Mouse (Mus musculus): ENCODE data around the gene Tbc1d8. TPM values are rescaled to one million over a fixed set of nuclear protein-coding genes. Genes with fewer than 3 reads are reported as not detected.

Tbc1d8 gene
- polyA plus RNA-seq, 2 experiments: 11.5 to 14.3 TPM

GRCm38 (mm10) chr1:39410085-39410821, 68.3 kb downstream of the Tbc1d8 start:
- no peaks in the 10 kb centered on the region for H3K4me1 ChIP-seq (ENCODE audit: control insufficient read depth, insufficient read depth, low read length)
- no peak overlapping the region for H3K27ac ChIP-seq (replicated peaks; ENCODE audit: low read depth, low read length)
- ATAC-seq (ENCODE audit: low FRiP score, low read depth) (no peak), DNase-seq (ENCODE audit: low spot score) (peak; percentile 12)
- no peaks in the 10 kb centered on the region for H3K36me3 ChIP-seq (ENCODE audit: control insufficient read depth, insufficient read depth, low read length)
- no peak overlapping the region for H3K4me3 ChIP-seq (replicated peaks; ENCODE audit: low read length)
- no peak for TF ChIP-seq POLR2A (IDR thresholded peaks at IDR 0.05; ENCODE audit: borderline replicate concordance, extremely low read depth, insufficient read depth, insufficient read length)
- H3K4me2 ChIP-seq (replicated peaks; ENCODE audit: low read depth, low read length, severe bottlenecking): no peak overlapping the region
- H3K27me3 ChIP-seq (ENCODE audit: control insufficient read depth, insufficient read depth, low read length): no peaks in the 10 kb centered on the region
- 69% methylated on average over 19 of the region's 19 CpGs for WGBS
- H3K9me3 ChIP-seq (ENCODE audit: control insufficient read depth, low read length): no peaks in the 10 kb centered on the region
- H3K9ac ChIP-seq (ENCODE audit: low read depth, low read length, severe bottlenecking): no peak overlapping the region

GRCm38 (mm10) chr1:39408668-39409067, 69.9 kb downstream of the Tbc1d8 start:
- ATAC-seq (ENCODE audit: low FRiP score, low read depth) (no peak), DNase-seq (ENCODE audit: low spot score) (no peak)
- Histone ChIP-seq H3K9me3 (ENCODE audit: control insufficient read depth, low read length) (no peaks in the 10 kb centered on the region), H3K4me1 (ENCODE audit: control insufficient read depth, insufficient read depth, low read length) (no peaks in the 10 kb centered on the region), H3K36me3 (ENCODE audit: control insufficient read depth, insufficient read depth, low read length) (no peaks in the 10 kb centered on the region), H3K27ac (replicated peaks; ENCODE audit: low read depth, low read length) (no peak overlapping the region), H3K27me3 (ENCODE audit: control insufficient read depth, insufficient read depth, low read length) (no peaks in the 10 kb centered on the region), H3K4me3 (replicated peaks; ENCODE audit: low read length) (no peak overlapping the region), H3K9ac (ENCODE audit: low read depth, low read length, severe bottlenecking) (no peak overlapping the region), H3K4me2 (replicated peaks; ENCODE audit: low read depth, low read length, severe bottlenecking) (no peak overlapping the region)
- 80% methylated on average over 7 of the region's 7 CpGs for WGBS
- TF ChIP-seq POLR2A (IDR thresholded peaks at IDR 0.05; ENCODE audit: borderline replicate concordance, extremely low read depth, insufficient read depth, insufficient read length): no peak

DNA sequence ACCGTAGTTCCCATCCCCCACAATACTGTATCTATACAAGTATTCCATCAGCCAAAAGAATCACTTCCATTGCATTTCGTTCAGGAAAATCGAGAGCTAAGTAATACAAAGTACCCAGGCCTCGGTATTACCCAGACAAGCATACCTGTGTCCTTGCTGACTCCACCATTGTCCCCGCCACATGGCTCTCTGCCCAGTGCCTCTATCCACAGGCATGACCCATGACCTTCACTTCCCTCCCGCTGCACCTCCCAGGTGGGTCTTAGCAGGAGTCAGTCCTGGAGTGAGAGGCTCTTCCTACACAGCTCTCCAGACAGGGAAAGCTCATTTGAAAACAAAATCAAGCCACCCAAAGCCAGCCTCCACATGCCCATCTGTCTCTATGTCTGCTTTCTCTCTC, 70.4 kb downstream of the Tbc1d8 start:
- TF ChIP-seq POLR2A (IDR thresholded peaks at IDR 0.05; ENCODE audit: borderline replicate concordance, extremely low read depth, insufficient read depth, insufficient read length): no peak
- ATAC-seq (ENCODE audit: low FRiP score, low read depth) (no peak), DNase-seq (ENCODE audit: low spot score) (no peak)
- no peak overlapping the region for H3K27ac ChIP-seq (replicated peaks; ENCODE audit: low read depth, low read length)
- no peaks in the 10 kb centered on the region for H3K36me3 ChIP-seq (ENCODE audit: control insufficient read depth, insufficient read depth, low read length)
- H3K4me3 ChIP-seq (replicated peaks; ENCODE audit: low read length): no peak overlapping the region
- no peak overlapping the region for H3K9ac ChIP-seq (ENCODE audit: low read depth, low read length, severe bottlenecking)
- 85% methylated on average over 6 of the region's 6 CpGs for WGBS
- no peaks in the 10 kb centered on the region for H3K4me1 ChIP-seq (ENCODE audit: control insufficient read depth, insufficient read depth, low read length)
- H3K4me2 ChIP-seq (replicated peaks; ENCODE audit: low read depth, low read length, severe bottlenecking): no peak overlapping the region
- no peaks in the 10 kb centered on the region for H3K9me3 ChIP-seq (ENCODE audit: control insufficient read depth, low read length)
- H3K27me3 ChIP-seq (ENCODE audit: control insufficient read depth, insufficient read depth, low read length): no peaks in the 10 kb centered on the region

DNA sequence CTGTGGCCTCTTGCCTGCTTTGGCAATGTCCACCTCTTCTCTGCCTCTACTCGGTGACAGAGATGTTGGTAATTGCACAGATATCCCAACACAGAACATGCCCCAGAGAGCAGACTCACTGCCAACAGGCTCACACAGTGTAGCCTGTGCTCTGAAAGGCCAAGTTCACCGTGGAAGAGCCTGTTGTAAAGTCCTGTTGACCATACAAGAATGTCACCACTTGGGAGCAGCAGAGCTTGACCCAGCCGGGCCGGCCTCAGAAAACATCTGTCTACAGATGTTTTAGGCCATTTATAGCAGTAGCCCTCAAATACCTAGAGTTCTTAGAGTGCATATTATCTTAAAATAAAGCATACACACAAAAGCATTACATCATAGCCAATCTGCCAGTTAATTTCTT, 71.4 kb downstream of the Tbc1d8 start:
- no peaks in the 10 kb centered on the region for H3K27me3 ChIP-seq (ENCODE audit: control insufficient read depth, insufficient read depth, low read length)
- ATAC-seq (ENCODE audit: low FRiP score, low read depth): no peak
- no peak for TF ChIP-seq POLR2A (IDR thresholded peaks at IDR 0.05; ENCODE audit: borderline replicate concordance, extremely low read depth, insufficient read depth, insufficient read length)
- no peaks in the 10 kb centered on the region for H3K36me3 ChIP-seq (ENCODE audit: control insufficient read depth, insufficient read depth, low read length)
- no peak overlapping the region for H3K27ac ChIP-seq (replicated peaks; ENCODE audit: low read depth, low read length)
- no peak for DNase-seq (ENCODE audit: low spot score)
- WGBS: 68% methylated on average over 4 of the region's 4 CpGs
- H3K9me3 ChIP-seq (ENCODE audit: control insufficient read depth, low read length): no peaks in the 10 kb centered on the region
- no peak overlapping the region for H3K4me2 ChIP-seq (replicated peaks; ENCODE audit: low read depth, low read length, severe bottlenecking)
- no peaks in the 10 kb centered on the region for H3K4me1 ChIP-seq (ENCODE audit: control insufficient read depth, insufficient read depth, low read length)
- no peak overlapping the region for H3K4me3 ChIP-seq (replicated peaks; ENCODE audit: low read length)
- no peak overlapping the region for H3K9ac ChIP-seq (ENCODE audit: low read depth, low read length, severe bottlenecking)

GRCm38 (mm10) chr1:39400173-39400572, 78.4 kb downstream of the Tbc1d8 start:
- no peaks in the 10 kb centered on the region for H3K9me3 ChIP-seq (ENCODE audit: control insufficient read depth, low read length)
- no peak overlapping the region for H3K4me2 ChIP-seq (replicated peaks; ENCODE audit: low read depth, low read length, severe bottlenecking)
- H3K4me1 ChIP-seq (ENCODE audit: control insufficient read depth, insufficient read depth, low read length): no peaks in the 10 kb centered on the region
- H3K9ac ChIP-seq (ENCODE audit: low read depth, low read length, severe bottlenecking): no peak overlapping the region
- no peak overlapping the region for H3K27ac ChIP-seq (replicated peaks; ENCODE audit: low read depth, low read length)
- no peak for DNase-seq (ENCODE audit: low spot score)
- H3K27me3 ChIP-seq (ENCODE audit: control insufficient read depth, insufficient read depth, low read length): no peaks in the 10 kb centered on the region
- no peak overlapping the region for H3K4me3 ChIP-seq (replicated peaks; ENCODE audit: low read length)
- H3K36me3 ChIP-seq (ENCODE audit: control insufficient read depth, insufficient read depth, low read length): 0 out of 2 replicates have a peak, but pooled peaks cover 4% of the 10 kb centered on the region
- no peak for TF ChIP-seq POLR2A (IDR thresholded peaks at IDR 0.05; ENCODE audit: borderline replicate concordance, extremely low read depth, insufficient read depth, insufficient read length)
- ATAC-seq (ENCODE audit: low FRiP score, low read depth): no peak
- WGBS: 92% methylated on average over 3 of the region's 3 CpGs
